Mouse (Mus musculus): Measurements from ENCODE around the gene Sardh.

GRCm38 (mm10) chr2:27162656-27163055, 85.5 kb downstream of the Sardh start:
- TF ChIP-seq CTCF (conservative IDR thresholded peaks at IDR 0.05; ENCODE audit: low read length) (no peak), NANOG (IDR thresholded peaks at IDR 0.05; ENCODE audit: borderline replicate concordance, low read length) (no peak)

Data from E14TG2a.4 (cell line).